In genomic region chr13:55329683-55330566, GRCm38 (mm10) we compare ENCODE assay signal across 8 mouse cellular contexts. TPM values are rescaled to one million over a fixed set of nuclear protein-coding genes. Genes with fewer than 3 reads are reported as not detected.
DNase-seq lines count a peak whose midpoint lies in the region; ATAC-seq and TF ChIP-seq lines count a peak whose summit lies in the region.

Gene Mxd3, minus strand, starts transcription at chr13:55329823.

- no peaks in the 10 kb centered on the region for H3K9me3 ChIP-seq in MEL (replicated peaks; ENCODE audit: insufficient read depth, low read length)
- H3K9me3 ChIP-seq in forebrain, embryonic 14.5 days (replicated peaks; ENCODE audit: control insufficient read depth, low read length): no peaks in the 10 kb centered on the region
- no peaks in the 10 kb centered on the region for H3K9me3 ChIP-seq in lung, postnatal 0 days (ENCODE audit: low read length)

- peak; percentile 95 for DNase-seq in MEL (ENCODE audit: low read depth, low spot score)
- peak; percentile 59 for DNase-seq in cerebellum, adult 11 months
- DNase-seq in forebrain, embryonic 14.5 days (ENCODE audit: low spot score): peak; percentile 89
- peak; percentile 74 to 90 for DNase-seq in heart, postnatal 36 days
- peak; percentile 72 to 79 for DNase-seq in layer of hippocampus, adult 2 months (ENCODE audit: low spot score in 2 of 2)
- DNase-seq in lung, postnatal 0 days (ENCODE audit: low spot score): peak; percentile 87
- peak; percentile 66 for DNase-seq in ovary, postnatal 10 days (ENCODE audit: low spot score)
- DNase-seq in thymus, postnatal 10 days (ENCODE audit: low spot score in 2 of 2): peak; percentile 85 to 88

- peaks cover 0 to 11% of the 10 kb centered on the region in 2 experiments; a peak in 2 of 4 replicates for H3K4me1 ChIP-seq in MEL (ENCODE audit: control insufficient read depth in 1 of 2, insufficient read depth in 2 of 2, low read length in 2 of 2)
- peaks cover 23% of the 10 kb centered on the region for H3K4me1 ChIP-seq in forebrain, embryonic 14.5 days (ENCODE audit: control insufficient read depth, insufficient read depth, low read length)
- H3K4me1 ChIP-seq in lung, postnatal 0 days (ENCODE audit: insufficient read depth, low read depth, low read length): peaks cover 8% of the 10 kb centered on the region; the same call in 1 of the 2 replicates

- peak within 1 kb of the TSS; percentile 85 for H3K4me2 ChIP-seq in forebrain, embryonic 14.5 days (ENCODE audit: low read length)
- peak within 1 kb of the TSS; percentile 92 for H3K4me2 ChIP-seq in lung, postnatal 0 days (replicated peaks; ENCODE audit: low read depth, low read length)

- no peaks in the 10 kb centered on the region for H3K27me3 ChIP-seq in MEL (ENCODE audit: control insufficient read depth in 1 of 2, insufficient read depth in 2 of 2, low read length in 2 of 2)
- no peaks in the 10 kb centered on the region for H3K27me3 ChIP-seq in forebrain, embryonic 14.5 days (replicated peaks; ENCODE audit: control insufficient read depth, insufficient read depth, low read length)
- H3K27me3 ChIP-seq in lung, postnatal 0 days (replicated peaks; ENCODE audit: insufficient read depth, low read length): no peaks in the 10 kb centered on the region

- TF ChIP-seq EP300 in MEL (IDR thresholded peaks at IDR 0.05; ENCODE audit: low read depth in 1 of 2, low read length in 2 of 2): no peak; a peak in 1 of 4 replicates
- no peak for TF ChIP-seq EP300 in lung, postnatal 0 days (IDR thresholded peaks at IDR 0.05)

- H3K79me2 ChIP-seq in MEL (ENCODE audit: control insufficient read depth, insufficient read depth, low read length, poor library complexity): peaks cover 2% of the 10 kb centered on the region; the same call in 1 of the 2 replicates

- peak; percentile 86 for ATAC-seq in forebrain, embryonic 14.5 days
- ATAC-seq in lung, postnatal 0 days: peak; percentile 90

- intact Hi-C loops in heart, postnatal 36 days (cut with DNase I): loop anchor here (2.0 to 10.0 kb wide), 2 partner anchors 31 to 225 kb away; partner anchors contain the start of genes Uimc1 and Zfp346

- no peak for TF ChIP-seq RAD21 in MEL (IDR thresholded peaks at IDR 0.05; ENCODE audit: low read depth, low read length)

- TF ChIP-seq POLR2A in MEL (IDR thresholded peaks at IDR 0.05; ENCODE audit: control insufficient read depth in 1 of 2, insufficient read depth in 1 of 2, low read depth in 1 of 2, low read length in 2 of 2, poor library complexity in 1 of 2): peak; percentile 80 to 88

- peak within 1 kb of the TSS; percentile 95 for H3K9ac ChIP-seq in MEL (ENCODE audit: control insufficient read depth, low read depth, low read length, poor library complexity, severe bottlenecking)
- peak within 1 kb of the TSS; percentile 72 for H3K9ac ChIP-seq in forebrain, embryonic 14.5 days (ENCODE audit: low read length)
- H3K9ac ChIP-seq in lung, postnatal 0 days (replicated peaks; ENCODE audit: low read depth): no peak within 1 kb of the TSS; the same call in none of the 2 replicates

- TF ChIP-seq CTCF in MEL (IDR thresholded peaks at IDR 0.05 in 2 of 3, conservative IDR thresholded peaks at IDR 0.05 in 1 of 3; ENCODE audit: control insufficient read depth in 1 of 3, insufficient read depth in 1 of 3, low read depth in 2 of 3, low read length in 3 of 3, poor library complexity in 1 of 3, severe bottlenecking in 1 of 3): 0 out of 6 replicates have a peak, but pooled peaks of 1 of the 3 experiments have one; percentile 30
- TF ChIP-seq CTCF in layer of hippocampus, adult 2 months (conservative IDR thresholded peaks at IDR 0.05): no peak; the same call in 1 of the 2 replicates
- TF ChIP-seq CTCF in lung, postnatal 0 days (IDR thresholded peaks at IDR 0.05): no peak

- peaks cover 0 to 4% of the 10 kb centered on the region in 2 experiments; a peak in 1 of 4 replicates for H3K36me3 ChIP-seq in MEL (ENCODE audit: control insufficient read depth in 1 of 2, insufficient read depth in 2 of 2, low read length in 2 of 2)
- peaks cover 20% of the 10 kb centered on the region for H3K36me3 ChIP-seq in forebrain, embryonic 14.5 days (ENCODE audit: control insufficient read depth, insufficient read depth, low read length)
- H3K36me3 ChIP-seq in lung, postnatal 0 days (ENCODE audit: insufficient read depth, low read length): 0 out of 2 replicates have a peak, but pooled peaks cover 10% of the 10 kb centered on the region

- H3K27ac ChIP-seq in MEL (ENCODE audit: control insufficient read depth, low read depth, low read length): peak within 1 kb of the TSS; percentile 89
- peak within 1 kb of the TSS; percentile 85 for H3K27ac ChIP-seq in forebrain, embryonic 14.5 days (ENCODE audit: low read depth, low read length)
- no peak within 1 kb of the TSS for H3K27ac ChIP-seq in layer of hippocampus, adult 2 months
- H3K27ac ChIP-seq in lung, postnatal 0 days (ENCODE audit: low read length): peak within 1 kb of the TSS; percentile 64; the same call in 1 of the 2 replicates

- H3K4me3 ChIP-seq in MEL (ENCODE audit: control insufficient read depth in 1 of 2, insufficient read depth in 1 of 2, low read depth in 2 of 2, low read length in 2 of 2): peak within 1 kb of the TSS; percentile 69 to 71
- H3K4me3 ChIP-seq in forebrain, embryonic 14.5 days (ENCODE audit: low read depth, low read length): peak within 1 kb of the TSS; percentile 56
- peak within 1 kb of the TSS; percentile 88 for H3K4me3 ChIP-seq in layer of hippocampus, adult 2 months
- H3K4me3 ChIP-seq in lung, postnatal 0 days (ENCODE audit: low read depth, low read length): peak within 1 kb of the TSS; percentile 67

- WGBS in forebrain, embryonic 14.5 days: under 1% methylated on average over 77 of the region's 82 CpGs
- under 1% methylated on average over 59 of the region's 82 CpGs for WGBS in lung, postnatal 0 days

TF ChIP-seq in MEL, 35 proteins besides CTCF, POLR2A, EP300 and RAD21:
- no peak for TF ChIP-seq GATA1 (IDR thresholded peaks at IDR 0.05; ENCODE audit: low read depth, low read length)
- no peak for TF ChIP-seq USF2 (IDR thresholded peaks at IDR 0.05; ENCODE audit: borderline replicate concordance in 1 of 2, insufficient read depth in 1 of 2, low read depth in 1 of 2, low read length in 2 of 2)
- TF ChIP-seq HCFC1 (IDR thresholded peaks at IDR 0.05; ENCODE audit: low read depth, low read length): peak; percentile 60
- TF ChIP-seq TBP (IDR thresholded peaks at IDR 0.05; ENCODE audit: low read depth, low read length): 0 out of 2 replicates have a peak, but pooled peaks have one; percentile 52
- TF ChIP-seq ETS1 (IDR thresholded peaks at IDR 0.05; ENCODE audit: low read depth, low read length): 0 out of 2 replicates have a peak, but pooled peaks have one; percentile 27
- peak; percentile 92; the same call in 1 of the 2 replicates for TF ChIP-seq E2F4 (IDR thresholded peaks at IDR 0.05; ENCODE audit: borderline replicate concordance, low read depth, low read length)
- 0 out of 2 replicates have a peak, but pooled peaks have one; percentile 11 for TF ChIP-seq ELF1 (IDR thresholded peaks at IDR 0.05; ENCODE audit: low read depth, low read length)
- TF ChIP-seq MYC (IDR thresholded peaks at IDR 0.05; ENCODE audit: low read depth, low read length): peak; percentile 67; the same call in 1 of the 2 replicates
- TF ChIP-seq CHD2 (IDR thresholded peaks at IDR 0.05; ENCODE audit: low read length): peak; percentile 24; the same call in 1 of the 2 replicates
- TF ChIP-seq ZMIZ1 (IDR thresholded peaks at IDR 0.05; ENCODE audit: low read depth, low read length): peak; percentile 69
- TF ChIP-seq NRF1 (IDR thresholded peaks at IDR 0.05; ENCODE audit: insufficient read depth, low read depth, low read length, poor library complexity, severe bottlenecking): peak; percentile 90
- peak; percentile 76 for TF ChIP-seq NELFE (IDR thresholded peaks at IDR 0.05; ENCODE audit: low read depth, low read length)
- peak; percentile 58; the same call in 1 of the 2 replicates for TF ChIP-seq POLR2AphosphoS2 (IDR thresholded peaks at IDR 0.05; ENCODE audit: low read length)
- TF ChIP-seq BHLHE40 (IDR thresholded peaks at IDR 0.05; ENCODE audit: borderline replicate concordance, low read depth, low read length): no peak; the same call in 1 of the 2 replicates
- TF ChIP-seq JUND (IDR thresholded peaks at IDR 0.05; ENCODE audit: low read depth, low read length): no peak
- TF ChIP-seq POLR2AphosphoS5 (IDR thresholded peaks at IDR 0.05; ENCODE audit: borderline replicate concordance, low read depth, low read length): no peak
- TF ChIP-seq SIN3A (IDR thresholded peaks at IDR 0.05; ENCODE audit: low read length): peak; percentile 80
- peak; percentile 88 for TF ChIP-seq MAZ (IDR thresholded peaks at IDR 0.05; ENCODE audit: low read depth, low read length)
- peak; percentile 7; the same call in 1 of the 2 replicates for TF ChIP-seq TCF12 (IDR thresholded peaks at IDR 0.05; ENCODE audit: low read depth, low read length)
- TF ChIP-seq MXI1 (IDR thresholded peaks at IDR 0.05; ENCODE audit: low read depth, low read length): peak; percentile 92
- peak; percentile 74 for TF ChIP-seq MAX (IDR thresholded peaks at IDR 0.05; ENCODE audit: low read length)
- TF ChIP-seq SMC3 (IDR thresholded peaks at IDR 0.05; ENCODE audit: low read depth, low read length): peak; percentile 27; the same call in 1 of the 2 replicates

RNA-seq across cellular contexts. Expression of gene Mxd3, which starts in this region (rescaled TPM):
- total RNA-seq in MEL (2012; rRNA removed): 3.9 and 4.7 TPM in 2 replicates
- polyA plus RNA-seq in MEL (2012; ENCODE audit: insufficient read depth in 1 of 2, insufficient read length in 2 of 2, low read depth in 1 of 2, low replicate concordance in 2 of 2, missing spikeins in 1 of 2): 1 to 10 TPM in 1 of 2 experiments, not detected in 1; 9.3 TPM
- polyA plus RNA-seq in forebrain, embryonic 14.5 days (2014; fragmentation: Nextera tagmentation; extraction: Ambion mirVana): 33.2 and 37.1 TPM in 2 replicates
- under 1 TPM; 0.33 to 0.53 TPM for total RNA-seq in heart, postnatal 36 days (2021)
- 1 to 10 TPM; 1.2 to 1.8 TPM for total RNA-seq in layer of hippocampus, adult 2 months (2021)
- 3.1 and 5.0 TPM in 2 replicates for polyA plus RNA-seq in lung, postnatal 0 days (2015; fragmentation: Nextera tagmentation; extraction: Ambion mirVana)

Comparison
In these comparisons a context has a peak if more than half of its experiments do, and no peak if none do; other contexts are left out.
1. Peak in DNase-seq in heart, postnatal 36 days; RNA of the gene not detected or under 1 TPM.